Mouse (Mus musculus): Measurements from ENCODE around the gene Prr29.

Prr29 gene

DNA sequence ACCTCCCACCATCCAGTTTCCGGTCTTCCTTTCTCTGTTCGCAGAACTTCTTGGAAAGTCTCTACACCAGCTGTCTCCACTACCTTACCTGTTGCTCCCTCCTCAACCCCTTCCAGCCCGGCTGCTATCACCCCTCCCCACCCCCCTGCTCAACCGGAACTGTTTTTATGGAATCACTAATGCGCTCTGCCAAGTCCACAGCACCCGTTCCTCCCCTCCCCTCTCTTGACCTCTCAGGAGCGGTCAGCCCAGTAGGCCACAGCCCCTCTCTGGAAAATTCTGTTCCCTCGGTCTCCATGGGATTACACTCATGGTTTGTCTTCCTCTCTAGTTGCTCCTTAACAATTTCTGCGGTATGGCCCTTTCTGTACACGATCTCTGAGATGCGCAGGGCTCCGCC is 12.1 kb upstream of the Prr29 start, which contains the start of gene Scn4a:
TSS of gene Scn4a (minus strand) at position 101 of the 400 bp plus-strand sequence.
- no peak for ATAC-seq (ENCODE audit: insufficient number of reproducible peaks, low FRiP score, low TSS enrichment)

DNA sequence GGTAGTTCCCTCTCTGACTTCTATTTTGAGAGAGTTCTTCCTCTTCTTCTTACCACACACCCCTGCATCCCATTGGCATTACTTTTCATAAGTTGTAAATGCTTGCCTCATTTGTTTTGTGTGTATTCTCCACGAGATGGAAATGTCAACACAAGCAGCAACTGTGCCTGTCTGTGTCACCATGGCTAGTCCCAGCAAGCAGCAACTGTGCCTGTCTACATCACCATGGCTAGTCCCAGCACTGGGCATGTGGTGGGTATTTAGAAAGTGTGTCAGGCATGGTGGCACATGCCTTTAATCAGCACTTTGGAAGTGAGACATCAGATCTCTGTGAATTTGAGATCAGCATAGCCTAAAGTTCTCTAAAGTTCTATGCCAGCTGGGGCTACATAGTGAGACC is 11.1 kb upstream of the Prr29 start:
- ATAC-seq (ENCODE audit: insufficient number of reproducible peaks, low FRiP score, low TSS enrichment) = no peak

DNA sequence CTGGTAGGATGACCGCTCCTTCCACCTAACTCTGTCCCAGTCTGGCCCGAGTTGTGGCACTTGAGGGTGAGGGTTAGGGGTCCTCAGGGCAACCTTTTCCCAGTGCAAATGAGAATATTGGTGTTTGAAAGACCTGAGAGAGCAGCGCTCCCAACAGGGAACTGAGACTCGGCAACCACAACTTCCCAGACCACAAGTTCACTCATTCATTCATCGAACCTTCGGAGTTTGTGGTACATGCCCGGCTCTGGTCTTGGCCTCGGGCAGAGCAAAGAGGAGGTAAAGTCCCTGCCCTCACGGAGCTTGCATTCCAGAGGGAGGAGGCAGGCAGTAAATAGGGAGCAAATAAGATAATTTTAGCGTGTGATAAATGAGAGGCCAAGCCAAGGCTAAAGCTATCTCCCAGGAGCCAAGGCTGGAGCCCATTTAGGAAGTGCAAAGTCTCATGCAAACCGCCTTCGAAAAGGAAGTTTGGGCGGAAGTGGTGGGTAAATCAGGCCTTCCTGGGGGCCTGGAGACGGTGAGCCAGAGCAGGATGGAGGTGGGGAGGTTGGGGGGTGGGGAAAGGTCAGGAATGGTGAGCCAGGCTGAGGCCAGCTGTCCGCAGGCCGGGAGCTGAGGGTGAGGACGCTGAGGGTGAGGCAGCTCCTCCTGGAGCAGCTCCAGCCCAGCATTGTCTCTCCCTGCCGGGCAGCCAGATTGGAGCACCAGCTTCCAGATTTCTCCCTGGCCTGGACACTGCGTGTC is 9.7 kb upstream of the Prr29 start:
- peak; percentile 87 for ATAC-seq (ENCODE audit: insufficient number of reproducible peaks, low FRiP score, low TSS enrichment)

DNA sequence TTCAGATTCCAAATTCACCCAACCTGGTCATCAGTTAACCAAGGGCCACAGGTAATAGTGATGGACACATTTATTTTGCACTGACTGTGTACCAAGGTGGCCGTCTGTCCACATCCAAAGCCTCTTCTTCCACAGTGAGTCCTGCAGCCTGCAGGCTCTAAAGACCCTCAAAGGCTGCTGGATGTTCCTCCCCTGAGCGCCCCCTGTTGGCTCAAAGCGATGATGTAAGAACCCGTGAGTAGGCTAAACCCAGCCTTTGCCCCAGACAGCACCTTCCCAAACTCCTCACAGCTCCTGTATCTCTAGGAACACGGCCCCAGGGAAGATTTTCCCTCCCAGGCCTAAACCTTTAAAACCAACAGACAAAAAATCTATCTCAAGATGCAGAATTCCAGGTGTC is 5.9 kb upstream of the Prr29 start:
- no peak for ATAC-seq (ENCODE audit: insufficient number of reproducible peaks, low FRiP score, low TSS enrichment)

DNA sequence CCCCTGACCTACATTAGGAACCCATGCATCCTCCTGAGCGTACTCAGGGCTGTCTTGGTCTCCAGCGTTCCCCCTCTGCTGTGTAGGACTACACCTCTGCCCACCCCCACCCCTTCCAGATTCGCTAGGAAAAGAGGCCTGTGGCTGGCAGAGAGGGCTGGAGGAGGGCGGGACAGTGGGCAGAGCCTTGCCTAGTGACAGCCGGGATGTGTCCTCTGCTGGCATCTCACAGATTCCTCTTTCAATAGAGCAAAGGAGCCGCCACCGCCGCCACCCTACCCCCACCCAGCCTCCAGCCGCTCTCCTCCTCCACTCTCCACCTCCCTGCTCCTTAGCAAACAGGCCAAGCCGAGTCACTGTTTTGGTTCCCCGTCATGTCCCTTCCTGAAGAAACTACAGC is 560 bp upstream of the Prr29 start:
- ATAC-seq (ENCODE audit: insufficient number of reproducible peaks, low FRiP score, low TSS enrichment) = no peak

DNA sequence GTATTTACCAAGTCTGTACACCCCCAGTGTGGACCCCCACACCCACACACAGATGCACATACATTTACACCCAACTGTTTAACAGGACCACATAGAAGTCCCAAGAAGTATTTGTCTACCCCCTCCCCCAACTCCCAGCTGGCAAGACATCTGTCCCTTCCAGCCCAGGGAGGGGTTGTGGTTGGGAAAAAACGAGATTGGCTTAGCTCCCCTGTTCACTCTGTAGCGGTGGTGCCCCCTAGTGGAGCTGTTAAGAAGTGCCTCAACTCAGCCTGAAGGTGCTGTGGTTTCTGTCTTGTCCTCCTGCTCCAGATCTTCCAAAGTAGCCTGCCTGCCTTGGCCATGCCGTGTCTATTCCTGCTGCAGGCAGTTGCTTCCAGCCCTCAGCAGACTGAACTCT is 1.0 kb downstream of the Prr29 start:
- ATAC-seq (ENCODE audit: insufficient number of reproducible peaks, low FRiP score, low TSS enrichment) = no peak; the same call in 1 of the 2 replicates

DNA sequence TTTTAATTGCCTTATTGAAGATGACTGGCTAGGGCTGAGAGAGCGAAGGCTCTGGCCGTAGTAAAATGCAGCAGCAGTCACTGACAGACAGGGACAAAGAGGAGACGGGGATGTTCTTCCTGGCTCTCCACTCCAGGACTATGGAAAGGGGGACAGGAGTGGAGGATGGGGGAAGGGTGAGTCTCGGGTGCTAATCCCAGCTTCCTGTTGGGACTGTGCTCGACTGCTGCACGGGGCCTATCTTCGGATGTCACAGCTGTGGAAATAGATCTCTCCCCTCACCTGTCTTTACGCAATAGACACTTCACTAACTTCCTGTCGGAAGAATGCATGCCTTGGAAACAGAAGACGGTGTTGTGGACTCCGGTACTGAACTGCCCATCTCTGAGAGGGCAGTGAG is 8.7 kb downstream of the Prr29 start:
- no peak for ATAC-seq (ENCODE audit: insufficient number of reproducible peaks, low FRiP score, low TSS enrichment)

DNA sequence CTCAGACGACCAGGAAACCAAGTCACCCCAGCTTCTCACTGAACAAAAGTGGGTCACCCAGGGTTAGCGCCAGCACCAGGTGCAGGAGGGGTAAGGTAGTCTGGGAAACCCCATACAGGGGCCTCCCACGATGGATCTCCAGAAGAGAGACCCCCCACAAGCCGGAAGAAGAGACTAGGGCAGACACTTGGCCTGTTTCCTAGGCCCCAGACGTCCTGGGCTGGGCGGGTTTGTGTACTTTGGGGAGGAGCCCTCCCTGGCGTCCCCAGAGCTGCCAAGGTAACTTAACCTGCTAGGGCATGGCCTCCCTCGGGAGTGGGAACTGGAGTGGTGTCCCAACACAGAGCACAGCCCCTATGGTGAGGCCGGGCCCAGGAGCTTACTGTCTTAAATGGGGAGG is 9.3 kb downstream of the Prr29 start:
- no peak for ATAC-seq (ENCODE audit: insufficient number of reproducible peaks, low FRiP score, low TSS enrichment)

DNA sequence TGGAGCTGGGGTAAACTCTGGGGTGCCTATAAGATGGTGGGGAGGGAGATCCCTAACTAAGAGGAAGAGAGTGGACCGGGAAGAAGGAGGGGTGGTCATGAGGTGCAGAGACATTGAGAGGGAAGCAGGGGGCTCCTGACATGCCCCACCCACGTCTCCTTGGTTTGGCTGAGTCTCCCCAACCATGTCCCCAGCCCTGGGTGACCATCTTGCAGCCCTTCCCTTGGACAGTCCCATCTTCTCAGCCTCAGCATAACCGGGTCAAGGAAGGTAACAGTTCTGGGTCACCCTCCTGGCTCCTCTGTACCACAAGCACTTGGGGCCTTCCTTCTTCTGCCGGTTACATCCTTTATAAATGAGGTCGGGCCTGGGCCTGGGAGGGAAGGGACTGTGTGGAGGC is 9.7 kb downstream of the Prr29 start:
- no peak for ATAC-seq (ENCODE audit: insufficient number of reproducible peaks, low FRiP score, low TSS enrichment)

DNA sequence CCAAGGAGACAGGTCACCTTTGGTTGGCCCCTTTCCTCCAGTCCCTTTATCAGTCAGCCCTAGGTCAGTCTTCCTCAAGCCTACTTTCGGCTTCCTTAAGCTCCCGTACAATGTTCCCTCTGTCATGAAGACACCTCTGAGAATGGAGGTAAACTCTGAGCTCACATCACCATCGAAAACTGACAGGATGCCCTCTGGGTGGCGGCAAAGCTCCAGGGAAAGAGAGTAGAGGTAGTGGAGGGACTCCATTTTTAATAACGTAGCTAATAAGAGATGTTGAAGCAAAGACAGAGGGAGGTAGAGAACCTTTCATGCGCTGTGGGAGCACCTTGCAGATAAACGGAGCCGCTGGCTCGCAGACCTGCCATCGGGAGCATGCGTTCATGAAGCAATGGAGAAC is 15.7 kb downstream of the Prr29 start:
- no peak for ATAC-seq (ENCODE audit: insufficient number of reproducible peaks, low FRiP score, low TSS enrichment)

DNA sequence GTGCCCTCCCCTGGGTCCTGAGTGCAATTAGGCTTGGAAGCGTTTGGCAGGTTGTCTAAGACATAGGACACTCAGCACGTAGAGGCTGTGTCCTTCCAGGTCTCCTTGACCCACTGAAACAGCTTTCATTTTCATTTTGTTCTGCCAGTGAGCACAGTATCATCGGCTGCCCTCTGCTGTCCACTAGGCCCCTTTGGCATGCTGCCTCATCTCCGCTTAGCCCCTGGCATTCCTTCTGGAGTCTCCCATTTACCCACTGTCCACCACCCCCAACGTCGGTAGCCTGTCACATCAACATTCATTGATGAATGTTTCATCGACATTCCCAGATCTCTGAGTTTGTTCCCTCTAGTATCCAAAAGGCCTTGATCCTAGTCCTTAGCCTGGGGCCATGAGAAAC is 16.6 kb downstream of the Prr29 start:
- no peak for ATAC-seq (ENCODE audit: insufficient number of reproducible peaks, low FRiP score, low TSS enrichment)

DNA sequence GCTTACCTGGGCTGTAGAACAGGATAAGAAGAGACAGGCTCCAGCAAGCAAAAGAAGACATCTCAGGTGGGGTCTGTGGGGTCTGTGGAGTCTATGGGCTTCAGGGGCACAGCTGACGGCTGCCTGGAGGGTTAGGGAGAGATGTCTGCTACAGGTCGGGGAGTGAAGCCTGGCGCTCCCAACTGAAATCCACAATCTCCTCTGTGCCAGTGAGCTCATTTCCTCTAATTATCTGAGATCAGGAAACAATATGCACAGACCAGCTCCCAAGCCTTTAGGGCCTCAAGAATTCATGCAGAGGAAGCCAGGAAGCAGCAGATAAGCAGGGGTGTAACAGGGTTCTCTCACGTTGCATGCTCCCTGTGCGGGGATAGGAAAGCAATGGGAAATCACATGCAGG is 17.2 kb downstream of the Prr29 start:
- ATAC-seq (ENCODE audit: insufficient number of reproducible peaks, low FRiP score, low TSS enrichment) = no peak

DNA sequence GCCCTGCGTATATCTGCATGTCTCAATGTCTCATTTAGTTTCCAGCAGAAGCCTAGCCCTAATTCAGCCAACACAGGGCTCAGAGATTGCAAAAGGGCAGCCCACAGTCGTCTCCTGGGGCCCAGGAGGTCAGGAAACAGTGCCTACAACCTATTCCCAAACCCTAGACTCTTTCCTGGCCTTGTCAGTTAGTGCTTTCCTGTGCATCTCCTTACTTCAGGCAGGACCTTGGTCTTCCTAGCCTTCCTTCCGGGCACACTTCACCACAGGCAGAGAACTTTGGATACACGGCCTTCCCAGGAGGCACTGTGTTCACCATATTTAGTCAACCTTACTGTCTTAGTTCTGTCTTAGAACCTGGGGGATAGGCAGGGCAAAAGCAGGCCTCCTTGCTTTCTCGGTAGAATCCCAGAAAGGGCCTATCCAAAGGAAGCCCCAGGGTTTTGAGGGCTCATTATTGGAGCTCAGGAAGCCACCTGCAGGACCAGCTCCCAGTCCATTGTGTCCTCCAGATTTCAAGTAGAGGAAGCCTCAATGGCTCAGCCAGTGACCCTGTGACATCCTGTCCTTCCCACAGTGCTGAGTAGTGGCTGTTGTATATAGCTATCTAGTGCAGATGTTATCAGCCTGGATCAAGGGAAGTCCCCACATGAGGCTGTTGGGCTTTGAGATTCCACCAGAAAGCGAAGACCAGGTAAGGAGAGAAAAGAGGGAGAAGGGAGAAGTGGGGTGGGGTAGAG is 17.9 kb downstream of the Prr29 start:
- ATAC-seq (ENCODE audit: insufficient number of reproducible peaks, low FRiP score, low TSS enrichment) = no peak

DNA sequence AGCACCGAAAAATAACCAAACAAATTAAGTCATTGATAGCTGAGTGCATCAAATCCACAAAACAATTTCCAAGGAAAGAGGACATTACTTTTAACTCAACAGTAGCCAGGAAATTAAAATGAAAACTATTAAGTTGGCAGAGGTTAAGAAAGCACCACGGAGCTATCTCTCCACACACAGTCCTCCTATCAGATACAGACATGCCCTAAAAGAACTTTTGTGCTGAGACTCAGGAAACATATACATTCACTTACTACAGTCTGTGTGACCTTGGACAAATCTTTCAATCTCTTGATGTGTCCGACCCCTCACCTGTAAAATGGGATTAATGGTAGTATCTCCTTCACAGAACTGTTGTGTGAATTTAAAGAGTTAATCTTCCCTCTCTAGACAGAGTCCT is 21.1 kb downstream of the Prr29 start:
- no peak for ATAC-seq (ENCODE audit: insufficient number of reproducible peaks, low FRiP score, low TSS enrichment)

DNA sequence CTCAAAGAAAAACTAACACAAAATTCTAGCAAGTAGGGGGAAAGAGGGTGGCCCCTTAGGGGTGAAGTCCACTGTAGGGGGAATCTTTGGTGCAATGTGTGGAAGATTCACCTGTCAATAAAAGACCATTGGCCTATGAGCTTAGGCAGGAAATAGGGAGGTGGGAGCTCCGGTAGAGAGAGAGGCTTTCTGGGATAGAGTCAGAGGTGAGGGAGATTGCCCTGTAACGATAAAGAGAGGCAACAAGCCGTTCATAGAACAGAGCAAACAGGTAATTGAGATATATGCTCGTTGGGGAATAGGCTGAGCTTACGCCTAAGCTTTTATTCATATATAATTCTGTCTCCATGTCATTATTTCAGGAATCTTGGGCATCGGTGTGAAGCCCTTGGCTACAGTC is 21.7 kb downstream of the Prr29 start:
- no peak for ATAC-seq (ENCODE audit: insufficient number of reproducible peaks, low FRiP score, low TSS enrichment)

DNA sequence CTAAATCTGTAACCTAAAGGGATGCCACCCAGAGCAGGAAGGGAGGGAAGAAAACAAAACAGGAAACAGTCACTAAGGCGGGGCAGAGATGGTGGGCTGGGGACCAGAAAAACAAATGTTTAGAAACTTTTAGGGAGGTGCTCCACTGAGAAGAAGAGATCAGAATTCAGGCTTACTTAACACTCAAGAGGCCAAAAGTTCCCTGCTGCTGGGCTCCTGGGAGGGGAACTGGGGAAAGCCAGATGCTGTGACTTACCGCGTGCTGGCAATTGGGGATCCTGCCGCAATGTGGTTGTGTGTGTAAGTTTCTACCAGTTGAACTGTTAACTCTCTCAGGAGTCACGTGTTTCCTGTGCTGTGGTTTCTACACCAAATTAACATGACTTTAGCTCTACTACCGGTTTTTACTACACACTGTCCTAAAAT is 22.5 kb downstream of the Prr29 start, which contains the start of gene Icam2:
TSS of gene Icam2 (minus strand) at position 285 of the 426 bp plus-strand sequence.
- ATAC-seq (ENCODE audit: insufficient number of reproducible peaks, low FRiP score, low TSS enrichment) = no peak

DNA sequence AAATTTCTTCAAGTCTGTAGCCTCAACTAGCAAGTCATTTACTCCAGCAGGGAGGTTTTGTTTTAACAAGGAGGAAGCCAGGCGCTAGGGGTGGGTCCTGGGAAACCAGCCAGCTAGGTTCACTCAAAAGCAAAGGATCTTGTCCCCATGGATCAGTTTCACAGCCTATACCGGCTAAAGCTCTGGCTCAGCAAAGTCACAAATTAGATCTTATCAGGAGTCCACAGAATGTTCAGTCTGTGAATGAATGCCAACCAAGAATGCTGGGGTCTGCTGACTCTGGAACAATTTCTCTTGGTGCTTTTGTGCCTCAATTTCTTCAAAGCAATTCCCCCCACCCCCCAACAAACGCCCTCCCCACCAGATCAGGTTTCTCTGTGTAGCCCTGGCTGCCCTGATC is 24.3 kb downstream of the Prr29 start:
- ATAC-seq (ENCODE audit: insufficient number of reproducible peaks, low FRiP score, low TSS enrichment) = no peak

DNA sequence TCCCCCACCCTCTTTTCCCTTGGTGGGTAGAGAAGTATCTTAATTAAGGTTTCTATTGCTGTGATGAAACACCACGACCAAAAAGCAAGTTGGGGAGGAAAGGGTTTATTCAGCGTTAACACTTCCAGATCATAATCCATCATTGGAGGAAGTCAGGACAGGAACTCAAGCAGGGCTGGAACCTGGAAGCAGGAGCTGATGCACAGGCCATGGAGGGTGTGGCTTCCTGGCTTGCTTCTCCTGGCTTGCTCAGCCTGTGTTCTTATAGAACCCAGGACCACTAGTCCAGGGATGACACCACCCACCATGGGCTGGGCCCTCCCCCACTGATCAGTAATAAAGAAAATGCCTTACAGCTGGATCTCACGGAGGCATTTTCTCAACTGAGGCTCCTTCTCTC is 25.5 kb downstream of the Prr29 start:
- ATAC-seq (ENCODE audit: insufficient number of reproducible peaks, low FRiP score, low TSS enrichment) = no peak

DNA sequence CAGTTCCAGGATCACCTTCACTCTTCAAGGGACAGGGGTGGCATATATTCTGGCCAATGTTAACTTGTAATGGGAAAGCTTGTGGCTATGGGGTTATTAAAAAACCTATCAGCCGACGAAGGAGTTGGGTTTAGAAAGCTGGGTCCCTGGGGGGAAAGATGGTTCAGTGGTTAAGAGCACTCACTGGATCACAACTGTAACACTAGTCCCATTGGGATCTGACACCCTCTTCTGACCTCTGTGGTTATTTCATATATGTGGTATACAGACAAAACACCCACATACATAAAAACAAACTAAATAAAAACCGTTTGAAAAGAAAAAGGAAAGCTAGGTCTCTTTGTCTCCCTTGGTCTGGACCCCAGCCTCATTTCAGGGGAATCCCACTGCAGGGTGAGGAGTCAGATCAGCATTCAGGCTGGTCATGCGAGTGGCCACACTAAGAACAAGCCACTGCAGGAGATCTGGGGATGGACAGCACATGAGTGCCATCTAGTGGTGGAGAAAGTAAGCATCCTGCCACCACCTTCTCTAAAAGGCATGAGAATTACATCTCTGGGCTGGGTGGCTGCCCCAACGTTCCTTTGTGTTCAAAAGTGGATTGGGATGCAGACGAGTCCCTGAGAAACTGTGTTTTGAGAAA is 26.4 kb downstream of the Prr29 start:
- peak; percentile 64; the same call in 1 of the 2 replicates for ATAC-seq (ENCODE audit: insufficient number of reproducible peaks, low FRiP score, low TSS enrichment)

DNA sequence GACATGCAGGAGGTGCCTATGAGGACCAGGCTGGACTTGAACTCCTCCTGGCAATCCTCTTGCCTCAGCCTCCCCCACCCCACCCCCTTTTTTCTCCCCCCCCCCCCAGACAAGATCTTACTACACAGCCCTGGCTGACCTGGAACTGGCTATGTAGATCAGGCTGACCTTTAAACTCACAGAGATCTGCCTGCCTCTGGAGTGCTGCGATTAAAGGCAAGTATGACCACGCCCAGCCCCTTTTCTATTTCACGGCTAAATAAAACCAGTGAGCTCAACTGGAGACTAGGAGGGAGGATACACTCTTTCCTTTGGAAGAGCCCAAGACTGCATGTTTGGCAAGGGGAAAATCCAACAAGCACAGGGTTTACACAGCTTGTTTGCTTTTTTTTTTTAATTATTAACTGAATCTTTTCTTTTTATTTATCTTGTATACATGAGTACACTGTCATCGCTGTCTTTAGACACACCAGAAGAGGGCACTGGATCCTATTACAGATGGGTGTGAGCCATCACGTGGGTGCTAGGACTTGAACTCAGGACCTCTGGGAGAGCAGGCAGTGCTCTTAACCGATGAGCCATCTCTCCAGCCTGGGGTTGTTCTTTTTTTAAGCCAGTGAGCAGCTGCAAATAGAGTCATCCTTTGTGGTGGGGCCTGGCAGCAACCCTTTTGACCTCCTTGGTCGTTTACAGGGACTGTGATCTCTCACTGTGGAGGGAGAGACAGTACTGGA is 27.5 kb downstream of the Prr29 start:
- no peak for ATAC-seq (ENCODE audit: insufficient number of reproducible peaks, low FRiP score, low TSS enrichment)

DNA sequence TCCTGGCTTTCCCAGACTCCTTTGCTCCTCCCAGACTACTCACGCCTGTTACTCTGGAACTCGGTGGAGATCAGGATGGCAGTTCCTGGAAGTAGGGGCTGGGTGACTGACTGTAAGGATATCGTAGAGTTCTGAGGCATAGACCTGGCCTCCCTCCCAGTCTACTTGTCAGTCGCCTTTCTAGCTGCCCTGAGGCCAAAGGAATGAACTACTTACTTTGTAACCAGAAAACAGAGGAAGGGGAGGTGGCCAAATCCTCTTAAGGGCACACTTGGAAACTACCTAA is 28.0 kb downstream of the Prr29 start:
- no peak for ATAC-seq (ENCODE audit: insufficient number of reproducible peaks, low FRiP score, low TSS enrichment)
